Mouse (Mus musculus): Measurements from ENCODE around the gene Irf7. TPM values are rescaled to one million over a fixed set of nuclear protein-coding genes. Genes with fewer than 3 reads are reported as not detected.

The Irf7 gene
- total RNA-seq (2015) = 2.4 and 3.0 TPM in 2 replicates
- total RNA-seq (2017) = 2.9 and 4.7 TPM in 2 replicates

- peak; percentile 63 for ATAC-seq (replicated peaks; ENCODE audit: poor library complexity)
These were observed at the start of gene Irf7 for GRCm38 (mm10) chr7:141265739-141266561. TSS of gene Irf7 (minus strand) at chr7:141266481.

GRCm38 (mm10) chr7:141315974-141316373, 49.7 kb upstream of the Irf7 start:
- ATAC-seq (replicated peaks; ENCODE audit: poor library complexity) = peak; percentile 100

- no peak for ATAC-seq (replicated peaks; ENCODE audit: poor library complexity)
These were observed 48.8 kb upstream of the Irf7 start for GRCm38 (mm10) chr7:141315076-141315475.

- no peak for ATAC-seq (replicated peaks; ENCODE audit: poor library complexity)
These were observed 48.1 kb upstream of the Irf7 start for GRCm38 (mm10) chr7:141314416-141314815.

- no peak for ATAC-seq (replicated peaks; ENCODE audit: poor library complexity)
These were observed 38.3 kb upstream of the Irf7 start for GRCm38 (mm10) chr7:141304537-141304936.

GRCm38 (mm10) chr7:141302702-141303268, 36.5 kb upstream of the Irf7 start:
- ATAC-seq (replicated peaks; ENCODE audit: poor library complexity) = no peak; the same call in 1 of the 2 replicates

GRCm38 (mm10) chr7:141301386-141301785, 35.1 kb upstream of the Irf7 start:
- no peak for ATAC-seq (replicated peaks; ENCODE audit: poor library complexity)

- ATAC-seq (replicated peaks; ENCODE audit: poor library complexity) = no peak
These were observed 32.9 kb upstream of the Irf7 start for GRCm38 (mm10) chr7:141299175-141299574.

GRCm38 (mm10) chr7:141297926-141298650, 31.8 kb upstream of the Irf7 start:
- ATAC-seq (replicated peaks; ENCODE audit: poor library complexity) = peak; percentile 67

GRCm38 (mm10) chr7:141294479-141294878, 28.2 kb upstream of the Irf7 start:
- no peak for ATAC-seq (replicated peaks; ENCODE audit: poor library complexity)

- peak; percentile 37 for ATAC-seq (replicated peaks; ENCODE audit: poor library complexity)
These were observed 27.7 kb upstream of the Irf7 start for GRCm38 (mm10) chr7:141293852-141294471.

GRCm38 (mm10) chr7:141292583-141293388, 26.5 kb upstream of the Irf7 start:
- ATAC-seq (replicated peaks; ENCODE audit: poor library complexity) = no peak

- no peak for ATAC-seq (replicated peaks; ENCODE audit: poor library complexity)
These were observed 25.8 kb upstream of the Irf7 start, which contains the start of gene Drd4 for GRCm38 (mm10) chr7:141291921-141292582. TSS of gene Drd4 (plus strand) at chr7:141292006.

GRCm38 (mm10) chr7:141288042-141288441, 21.8 kb upstream of the Irf7 start:
- no peak for ATAC-seq (replicated peaks; ENCODE audit: poor library complexity)

GRCm38 (mm10) chr7:141282756-141283155, 16.5 kb upstream of the Irf7 start:
- no peak for ATAC-seq (replicated peaks; ENCODE audit: poor library complexity)

GRCm38 (mm10) chr7:141281442-141281841, 15.2 kb upstream of the Irf7 start:
- no peak for ATAC-seq (replicated peaks; ENCODE audit: poor library complexity)

GRCm38 (mm10) chr7:141278766-141279590, 12.7 kb upstream of the Irf7 start, which contains the start of gene Sct:
TSS of gene Sct (minus strand) at chr7:141279133.
- ATAC-seq (replicated peaks; ENCODE audit: poor library complexity) = peak; percentile 61

Measured in megakaryocyte progenitor cell, adult 5-6 weeks (primary cell).